Mouse (Mus musculus): ENCODE results near the gene Cyp2t4.

Cyp2t4 gene

GRCm38 (mm10) chr7:27185986-27186385 is 32.5 kb downstream of the Cyp2t4 start:
- DNase-seq, result no peak

- DNase-seq, result no peak
These were observed 35.9 kb downstream of the Cyp2t4 start for GRCm38 (mm10) chr7:27189271-27189931.

DNA sequence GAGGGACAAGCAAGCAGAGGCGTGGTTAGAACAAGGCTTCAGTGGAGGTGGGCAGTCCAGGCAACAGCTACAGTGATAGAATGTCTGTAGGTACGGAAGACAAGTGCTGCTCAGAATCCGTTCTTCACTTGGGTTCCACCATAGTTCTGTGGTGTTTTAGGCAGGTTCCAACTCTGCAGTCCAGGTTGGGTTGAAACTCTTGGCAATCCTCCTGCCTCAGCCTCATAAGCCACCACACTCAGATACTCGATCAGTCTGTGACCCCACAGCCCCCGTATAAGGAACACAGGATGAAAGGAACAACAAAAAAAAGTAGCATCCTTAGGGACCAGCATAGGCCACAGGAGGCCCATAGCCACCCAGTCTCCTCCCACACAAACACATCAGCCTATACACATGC is 38.9 kb downstream of the Cyp2t4 start:
- DNase-seq, result no peak

DNA sequence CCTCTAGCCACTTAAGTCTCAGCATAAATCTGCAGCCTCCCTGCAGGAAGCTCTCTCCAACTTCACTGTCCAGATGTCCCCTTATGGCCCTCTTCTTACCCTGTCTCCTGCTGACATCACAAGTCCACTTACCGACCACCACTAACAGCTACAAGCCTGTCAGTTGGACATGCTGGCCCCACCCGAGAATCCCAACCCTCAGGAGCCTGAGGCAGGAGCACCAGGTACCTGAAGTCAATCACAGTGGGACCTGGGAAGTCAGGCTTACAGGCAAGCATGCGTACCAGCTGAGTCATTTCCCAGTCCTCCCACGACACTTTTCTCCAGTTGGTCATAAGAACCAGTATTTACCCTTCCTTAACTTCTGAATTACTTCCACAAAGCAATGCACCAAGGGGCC is 40.2 kb downstream of the Cyp2t4 start:
- DNase-seq, result no peak

DNA sequence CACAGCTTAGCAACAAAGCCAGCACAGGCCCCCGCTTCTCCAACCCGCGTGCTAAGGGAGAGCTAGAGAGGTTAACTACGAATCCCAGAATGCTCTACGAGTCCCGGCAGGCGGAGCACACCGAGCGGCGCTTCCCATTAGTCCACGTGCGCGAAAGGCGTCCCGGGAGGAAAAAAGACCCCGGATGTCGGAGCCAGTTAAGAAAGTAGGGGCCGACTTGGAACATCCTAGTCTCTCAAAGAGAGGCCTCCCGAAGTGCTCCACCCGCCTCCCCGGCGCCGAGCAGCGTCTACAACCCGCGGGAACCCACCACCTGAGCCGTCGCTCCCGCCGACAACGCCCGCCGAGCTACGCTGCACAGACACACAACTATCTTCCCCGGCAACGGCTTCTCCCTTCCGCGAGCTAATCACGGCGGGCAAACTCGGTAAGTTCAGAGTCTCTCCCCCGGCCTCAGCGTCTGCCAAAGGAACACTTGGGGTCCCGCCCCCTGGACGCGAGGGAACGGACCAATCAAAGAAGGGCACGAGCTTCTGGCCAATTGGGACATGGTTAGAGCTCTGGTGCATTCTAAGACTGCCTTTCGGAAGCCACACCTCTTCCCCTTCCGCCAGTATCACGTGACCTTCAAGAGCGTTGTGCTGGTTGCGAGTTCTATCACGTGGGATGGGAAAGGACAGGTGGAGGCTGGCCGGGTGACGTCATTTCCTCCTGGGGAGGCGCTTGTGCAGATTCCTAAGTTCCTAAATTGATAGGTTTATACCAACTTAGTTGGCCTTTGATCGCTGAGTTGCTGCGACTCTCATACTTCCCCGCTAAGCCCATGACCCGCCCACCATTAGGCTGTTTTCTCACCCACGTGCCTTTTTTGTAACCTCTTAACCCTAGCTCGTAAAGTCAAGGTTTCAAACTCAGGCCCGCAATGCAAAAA is 42.4 kb downstream of the Cyp2t4 start, which contains the start of the genes BC024978 and Snrpa:
TSS of gene BC024978 (plus strand) at position 101 of the 931 bp plus-strand sequence.
TSS of gene Snrpa (minus strand) at position 591 of the 931 bp plus-strand sequence.
- DNase-seq, result peak; percentile 89 to 97

GRCm38 (mm10) chr7:27197136-27197535 is 43.6 kb downstream of the Cyp2t4 start:
- DNase-seq, result no peak

GRCm38 (mm10) chr7:27197634-27198033 is 44.1 kb downstream of the Cyp2t4 start:
- DNase-seq, result no peak

DNA sequence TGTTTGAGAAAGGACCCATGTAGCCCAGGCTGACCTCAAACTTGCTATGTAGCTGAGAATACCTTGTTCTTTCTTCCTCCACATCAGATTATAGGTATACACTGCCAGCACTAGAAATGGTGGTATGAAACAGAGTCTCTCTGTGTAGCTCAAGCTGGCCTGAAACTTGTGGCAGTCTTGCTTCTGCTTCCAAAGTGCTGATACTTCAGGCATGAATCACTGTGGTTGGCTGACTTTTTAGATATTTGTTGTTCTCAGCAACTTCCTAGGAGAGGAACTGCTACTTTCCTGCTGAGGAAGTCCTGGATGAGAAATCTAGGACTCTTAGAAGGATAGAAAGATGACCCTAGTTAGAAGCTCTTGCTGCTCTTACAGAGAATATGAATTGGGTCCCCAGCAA is 44.8 kb downstream of the Cyp2t4 start:
- no peak for DNase-seq

GRCm38 (mm10) chr7:27198779-27199178 is 45.3 kb downstream of the Cyp2t4 start:
- no peak for DNase-seq

DNA sequence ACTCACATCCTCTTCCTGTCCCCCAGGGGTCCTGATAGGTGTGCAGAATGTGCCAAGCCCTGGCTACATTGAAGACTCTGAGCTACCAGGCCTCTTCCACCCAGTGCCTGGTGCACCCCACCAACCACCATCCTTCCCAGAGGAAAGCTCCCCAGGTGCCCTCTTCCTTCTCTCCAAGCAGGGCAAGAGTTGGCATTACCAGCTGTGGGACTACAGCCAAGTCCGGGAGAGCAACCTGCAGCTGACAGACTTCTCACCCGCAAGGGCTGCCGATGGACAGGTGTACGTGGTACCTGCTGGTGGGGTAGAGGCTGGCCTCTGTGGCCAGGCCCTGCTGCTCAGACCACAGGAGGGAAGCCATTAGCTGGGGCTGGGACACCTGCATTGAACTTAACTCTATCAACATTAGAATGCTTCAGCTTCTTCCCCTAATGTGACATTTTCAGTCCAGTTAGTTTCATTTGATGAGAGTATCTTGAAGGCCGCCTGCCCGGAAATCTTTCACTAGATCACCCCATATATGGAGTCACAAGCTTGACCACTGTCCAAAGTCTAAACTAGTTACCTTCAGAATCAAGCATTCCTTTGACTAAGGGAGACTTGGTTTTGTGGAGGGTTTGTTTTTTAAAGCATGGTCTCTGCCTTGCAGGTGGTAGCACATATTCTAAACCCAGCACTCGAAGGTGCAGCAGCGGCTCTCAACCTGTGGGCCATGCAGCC is 50.4 kb downstream of the Cyp2t4 start:
- DNase-seq, result no peak

Measured in thymus, postnatal 36 days (tissue).